Mouse (Mus musculus) heart, embryonic 12.5 days (tissue): ENCODE data around the gene Taf1d. TPM values are rescaled to one million over a fixed set of nuclear protein-coding genes. Genes with fewer than 3 reads are reported as not detected.

Experiments
- ATAC-seq: fragments of 200-750 bp; cut with Nextera tagmentation; 2 replicates; pipeline ENCODE4 v1.8.0; 2017; ENCODE audit warnings: moderate TSS enrichment, moderate library complexity; ENCODE audit not compliant: insufficient number of reproducible peaks, low FRiP score
- H3K27ac ChIP-seq: fragments of 300-500 bp; sonication (generic); 2 replicates; pipeline ENCODE4 v1.5.1; 2016; ENCODE audit warnings: mild to moderate bottlenecking, moderate library complexity; ENCODE audit not compliant: poor library complexity, severe bottlenecking
- H3K27me3 ChIP-seq: fragments of 300-500 bp; sonication (generic); replicated peaks from 2 replicates; pipeline ENCODE4 v1.6.1; 2016; ENCODE audit warnings: mild to moderate bottlenecking, moderate library complexity
- H3K36me3 ChIP-seq: fragments of 300-500 bp; sonication (generic); 2 replicates; pipeline ENCODE4 v1.6.1; 2016; ENCODE audit warnings: mild to moderate bottlenecking, moderate library complexity
- H3K4me1 ChIP-seq: fragments of 300-500 bp; sonication (generic); replicated peaks from 2 replicates; pipeline ENCODE4 v1.6.1; 2016; ENCODE audit warnings: mild to moderate bottlenecking
- H3K4me2 ChIP-seq: fragments of 300-500 bp; sonication (generic); 2 replicates; pipeline ENCODE4 v1.6.1; 2016; ENCODE audit warnings: mild to moderate bottlenecking, moderate library complexity
- H3K4me3 ChIP-seq: fragments of 300-500 bp; sonication (generic); 2 replicates; pipeline ENCODE4 v1.5.1; 2016; ENCODE audit warnings: mild to moderate bottlenecking
- H3K9ac ChIP-seq: fragments of 300-500 bp; sonication (generic); 2 replicates; pipeline ENCODE4 v1.6.1; 2016; ENCODE audit warnings: mild to moderate bottlenecking, moderate library complexity
- H3K9me3 ChIP-seq: fragments of 300-500 bp; sonication (generic); replicated peaks from 2 replicates; pipeline ENCODE4 v1.6.1; 2016; ENCODE audit warnings: mild to moderate bottlenecking, moderate library complexity
- WGBS: fragments of 180-500 bp; shearing (Covaris S2); methylation state at CpG from one replicate; pipeline ENCODE4 v1.1.7; 2016; 5-methylcytosine and 5-hydroxymethylcytosine counted together
- polyA plus RNA-seq: library from polyadenylated mRNA; unstranded; fragments of >200 nt; fragmentation: Nextera tagmentation; extraction: Ambion mirVana; gene quantifications from 2 replicates; pipeline ENCODE4 v1.2.1, GENCODE M21; 2016

Taf1d gene
- polyA plus RNA-seq, result 44.8 and 48.2 TPM in 2 replicates

DNA sequence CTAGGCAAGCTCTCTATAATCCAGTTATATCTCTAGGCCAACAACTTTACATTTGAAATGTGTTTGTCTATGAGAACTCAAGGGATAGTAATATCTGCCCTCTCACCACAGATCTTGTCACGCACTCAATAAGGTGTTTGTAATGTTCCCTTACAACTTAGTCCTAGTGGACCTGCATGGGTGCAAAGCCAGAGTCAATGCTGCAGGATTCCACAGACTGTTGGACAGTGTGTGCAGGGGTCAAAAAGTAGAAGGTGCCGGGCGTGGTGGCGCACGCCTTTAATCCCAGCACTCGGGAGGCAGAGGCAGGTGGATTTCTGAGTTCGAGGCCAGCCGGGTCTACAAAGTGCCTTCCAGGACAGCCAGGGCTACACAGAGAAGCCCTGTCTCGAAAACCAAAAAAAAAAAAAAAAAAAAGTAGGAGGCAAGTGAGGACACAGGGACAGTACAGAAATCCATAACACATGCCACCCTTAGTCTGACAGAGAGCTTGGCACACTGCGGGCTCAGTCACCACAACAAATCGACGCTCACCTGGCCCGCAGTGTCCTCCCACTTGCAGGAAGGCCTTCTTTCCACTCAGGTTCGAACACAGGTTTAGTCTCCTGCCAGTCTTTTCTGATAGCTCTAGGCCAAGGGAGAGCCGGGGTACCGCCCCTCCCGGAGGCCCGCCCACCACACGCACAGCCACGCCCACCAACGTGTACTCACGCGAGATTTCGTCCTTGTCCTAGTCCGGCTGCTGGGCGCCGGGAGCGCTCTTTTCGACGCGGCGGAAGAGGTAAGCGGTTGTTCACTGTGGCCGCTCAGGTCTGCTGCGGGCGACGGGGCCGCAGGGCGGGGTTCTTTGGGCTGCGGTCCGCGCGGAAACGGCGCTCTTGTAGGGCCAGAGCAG is at the start of gene Taf1d:
TSS of gene Taf1d (plus strand) at position 712 of the 895 bp plus-strand sequence.
- H3K27ac ChIP-seq, result peak within 1 kb of the TSS; percentile 97
- ATAC-seq, result peak; percentile 96
- H3K4me2 ChIP-seq, result peak within 1 kb of the TSS; percentile 85
- H3K27me3 ChIP-seq, result no peaks in the 10 kb centered on the region
- peak within 1 kb of the TSS; percentile 98 for H3K9ac ChIP-seq
- peaks cover 29% of the 10 kb centered on the region for H3K36me3 ChIP-seq
- peaks cover 24% of the 10 kb centered on the region for H3K4me1 ChIP-seq
- WGBS, result 12% methylated on average over 45 of the region's 45 CpGs
- H3K4me3 ChIP-seq, result peak within 1 kb of the TSS; percentile 93
- no peaks in the 10 kb centered on the region for H3K9me3 ChIP-seq

- H3K9ac ChIP-seq, result no peak overlapping the region
- WGBS, result 80% methylated on average over 3 of the region's 3 CpGs
- peaks cover 14% of the 10 kb centered on the region for H3K36me3 ChIP-seq
- H3K4me3 ChIP-seq, result no peak overlapping the region
- H3K9me3 ChIP-seq, result no peaks in the 10 kb centered on the region
- H3K4me1 ChIP-seq, result no peaks in the 10 kb centered on the region
- no peaks in the 10 kb centered on the region for H3K27me3 ChIP-seq
- no peak for ATAC-seq
- no peak overlapping the region for H3K27ac ChIP-seq
- H3K4me2 ChIP-seq, result no peak overlapping the region
These were observed 49.8 kb upstream of the Taf1d start for GRCm38 (mm10) chr9:15256214-15256613.

GRCm38 (mm10) chr9:15261980-15262379 is 44.0 kb upstream of the Taf1d start:
- WGBS, result 90% methylated on average over 8 of the region's 8 CpGs

GRCm38 (mm10) chr9:15263487-15263886 is 42.5 kb upstream of the Taf1d start:
- Histone ChIP-seq H3K36me3 (peaks cover 81% of the 10 kb centered on the region), H3K27me3 (no peaks in the 10 kb centered on the region), H3K4me3 (no peak overlapping the region), H3K9me3 (no peaks in the 10 kb centered on the region), H3K4me2 (no peak overlapping the region), H3K4me1 (no peaks in the 10 kb centered on the region), H3K27ac (no peak overlapping the region), H3K9ac (no peak overlapping the region)
- WGBS, result 94% methylated on average over 10 of the region's 10 CpGs
- ATAC-seq, result no peak

More at GRCm38 (mm10) chr9:15261980-15262379, 44.0 kb upstream of the Taf1d start:
- H3K4me1 ChIP-seq, result no peaks in the 10 kb centered on the region
- H3K27ac ChIP-seq, result no peak overlapping the region
- H3K36me3 ChIP-seq, result peaks cover 68% of the 10 kb centered on the region
- no peak for ATAC-seq
- no peaks in the 10 kb centered on the region for H3K9me3 ChIP-seq
- H3K27me3 ChIP-seq, result no peaks in the 10 kb centered on the region
- H3K4me2 ChIP-seq, result no peak overlapping the region
- H3K9ac ChIP-seq, result no peak overlapping the region
- no peak overlapping the region for H3K4me3 ChIP-seq

GRCm38 (mm10) chr9:15273981-15274380 is 32.0 kb upstream of the Taf1d start:
- no peak overlapping the region for H3K9ac ChIP-seq

GRCm38 (mm10) chr9:15276855-15277254 is 29.2 kb upstream of the Taf1d start:
- H3K36me3 ChIP-seq, result peaks cover 45% of the 10 kb centered on the region

More at GRCm38 (mm10) chr9:15273981-15274380, 32.0 kb upstream of the Taf1d start:
- ATAC-seq, result no peak
- no peaks in the 10 kb centered on the region for H3K27me3 ChIP-seq
- peaks cover 72% of the 10 kb centered on the region for H3K36me3 ChIP-seq
- H3K4me3 ChIP-seq, result no peak overlapping the region
- H3K4me2 ChIP-seq, result no peak overlapping the region
- no peaks in the 10 kb centered on the region for H3K9me3 ChIP-seq
- WGBS, result 94% methylated on average over 2 of the region's 2 CpGs
- no peak overlapping the region for H3K27ac ChIP-seq
- H3K4me1 ChIP-seq, result peaks cover 12% of the 10 kb centered on the region

DNA sequence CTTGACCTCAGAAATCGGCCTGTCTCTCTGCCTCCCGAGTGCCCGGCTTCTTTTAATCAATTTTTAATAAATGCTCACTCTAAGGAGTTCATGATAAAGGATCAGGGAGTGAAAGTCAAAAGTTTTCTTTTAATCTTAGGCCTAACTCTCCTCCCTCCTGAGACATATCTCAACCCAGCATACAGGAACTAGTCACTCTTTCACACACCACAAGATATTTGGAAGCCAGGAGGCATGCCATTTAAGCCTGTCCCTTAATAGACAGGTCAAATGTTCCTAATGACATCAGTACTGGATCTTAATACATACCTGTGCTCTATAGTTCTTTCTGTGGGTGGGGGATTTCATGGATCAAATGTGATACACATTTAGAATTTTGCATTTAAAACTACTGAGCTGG is 27.7 kb upstream of the Taf1d start:
- Histone ChIP-seq H3K9ac (no peak overlapping the region), H3K9me3 (no peaks in the 10 kb centered on the region), H3K4me3 (no peak overlapping the region), H3K4me1 (peaks cover 21% of the 10 kb centered on the region), H3K27me3 (no peaks in the 10 kb centered on the region), H3K27ac (no peak overlapping the region), H3K36me3 (peaks cover 31% of the 10 kb centered on the region), H3K4me2 (no peak overlapping the region)
- ATAC-seq, result no peak
- WGBS, result 90% methylated on average over 3 of the region's 3 CpGs

More at GRCm38 (mm10) chr9:15276855-15277254, 29.2 kb upstream of the Taf1d start:
- 93% methylated on average over 4 of the region's 4 CpGs for WGBS
- ATAC-seq, result no peak
- Histone ChIP-seq H3K9ac (no peak overlapping the region), H3K4me2 (no peak overlapping the region), H3K27me3 (no peaks in the 10 kb centered on the region), H3K27ac (no peak overlapping the region), H3K4me3 (no peak overlapping the region), H3K9me3 (no peaks in the 10 kb centered on the region), H3K4me1 (peaks cover 21% of the 10 kb centered on the region)

- peaks cover 21% of the 10 kb centered on the region for H3K4me1 ChIP-seq
- ATAC-seq, result no peak; the same call in 1 of the 2 replicates
- peaks cover 22% of the 10 kb centered on the region for H3K36me3 ChIP-seq
- H3K27me3 ChIP-seq, result no peaks in the 10 kb centered on the region
- 9% methylated on average over 19 of the region's 19 CpGs for WGBS
- H3K4me3 ChIP-seq, result peak overlapping the region; percentile 99
- peak overlapping the region; percentile 98 for H3K9ac ChIP-seq
- no peaks in the 10 kb centered on the region for H3K9me3 ChIP-seq
- peak overlapping the region; percentile 74 for H3K4me2 ChIP-seq
- peak overlapping the region; percentile 79 for H3K27ac ChIP-seq
These were observed 26.8 kb upstream of the Taf1d start for GRCm38 (mm10) chr9:15279139-15279648.

GRCm38 (mm10) chr9:15279649-15280490 is 26.1 kb upstream of the Taf1d start, which contains the start of gene Med17:
Gene Med17 (minus strand): TSS chr9:15279931.
- Histone ChIP-seq H3K4me2 (peak within 1 kb of the TSS; percentile 74), H3K4me3 (peak within 1 kb of the TSS; percentile 99), H3K36me3 (peaks cover 17% of the 10 kb centered on the region), H3K9ac (peak within 1 kb of the TSS; percentile 98), H3K27ac (peak within 1 kb of the TSS; percentile 79), H3K4me1 (peaks cover 21% of the 10 kb centered on the region), H3K9me3 (no peaks in the 10 kb centered on the region), H3K27me3 (no peaks in the 10 kb centered on the region)
- 1% methylated on average over 57 of the region's 57 CpGs for WGBS
- ATAC-seq, result peak; percentile 96

DNA sequence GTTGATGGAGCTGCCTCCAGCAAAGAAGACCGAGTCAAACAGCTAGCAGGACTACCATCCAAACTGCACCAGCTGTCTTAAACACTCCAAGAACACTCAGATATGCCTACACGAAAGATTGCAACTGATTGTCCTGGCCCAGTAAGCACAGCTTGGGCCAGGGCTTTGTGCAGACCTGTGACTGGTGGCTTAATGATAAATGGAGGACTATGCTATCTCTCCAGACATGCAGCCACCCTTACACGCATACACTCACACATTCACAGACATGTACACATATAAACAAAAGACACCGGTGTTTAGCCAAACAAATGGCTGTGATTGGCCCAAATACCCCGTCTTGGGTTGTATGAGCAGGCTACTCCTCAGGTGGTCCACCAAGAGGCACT is 25.5 kb upstream of the Taf1d start:
- Histone ChIP-seq H3K4me2 (peak overlapping the region; percentile 74), H3K9me3 (no peaks in the 10 kb centered on the region), H3K9ac (peak overlapping the region; percentile 60), H3K27me3 (no peaks in the 10 kb centered on the region), H3K4me3 (peak overlapping the region; percentile 99), H3K36me3 (peaks cover 11% of the 10 kb centered on the region), H3K27ac (no peak overlapping the region), H3K4me1 (peaks cover 21% of the 10 kb centered on the region)
- 48% methylated on average over 5 of the region's 5 CpGs for WGBS
- no peak for ATAC-seq

- Histone ChIP-seq H3K4me3 (no peak overlapping the region), H3K36me3 (peaks cover 4% of the 10 kb centered on the region), H3K27me3 (no peaks in the 10 kb centered on the region), H3K4me1 (peaks cover 6% of the 10 kb centered on the region), H3K9ac (no peak overlapping the region), H3K27ac (no peak overlapping the region), H3K9me3 (no peaks in the 10 kb centered on the region), H3K4me2 (no peak overlapping the region)
- no peak for ATAC-seq
- WGBS, result 62% methylated on average over 3 of the region's 3 CpGs
These were observed 20.6 kb upstream of the Taf1d start for GRCm38 (mm10) chr9:15285443-15285842.
